Mouse (Mus musculus) myocyte (in vitro differentiated cells): Measurements from ENCODE around the gene Usb1. TPM values are rescaled to one million over a fixed set of nuclear protein-coding genes. Genes with fewer than 3 reads are reported as not detected.

Experiments
- H3K27me3 ChIP-seq: one replicate; pipeline ENCODE4 v1.6.1; 2011; ENCODE audit not compliant: control insufficient read depth, insufficient read depth, insufficient read length
- H3K36me3 ChIP-seq: one replicate; pipeline ENCODE4 v1.6.1; 2011; ENCODE audit not compliant: control insufficient read depth, insufficient read depth
- H3K4me2 ChIP-seq: one replicate; pipeline ENCODE4 v1.6.1; 2011; ENCODE audit warnings: low read depth, control low read depth
- H3K4me3 ChIP-seq: one replicate; pipeline ENCODE4 v1.5.1; 2011; ENCODE audit warnings: mild to moderate bottlenecking, control low read depth, moderate library complexity
- H3K79me2 ChIP-seq: one replicate; pipeline ENCODE4 v1.6.1; 2011; ENCODE audit not compliant: control insufficient read depth, insufficient read depth
- H3ac ChIP-seq: one replicate; pipeline ENCODE4 v1.6.1; 2011; ENCODE audit not compliant: control insufficient read depth, insufficient read length
- CEBPB ChIP-seq: IDR thresholded peaks from 2 replicates; pipeline ENCODE4 v1.6.1; 2011; ENCODE audit warnings: mild to moderate bottlenecking, moderate library complexity; ENCODE audit not compliant: poor library complexity, insufficient read depth, severe bottlenecking
- E2F4 ChIP-seq: IDR thresholded peaks from one replicate; pipeline ENCODE4 v1.6.1; 2011; ENCODE audit warnings: mild to moderate bottlenecking, control low read depth, moderate library complexity; ENCODE audit not compliant: insufficient read depth
- MAX ChIP-seq: IDR thresholded peaks from one replicate; pipeline ENCODE4 v1.6.1; 2011; ENCODE audit warnings: low read depth, mild to moderate bottlenecking, control low read depth
- MYOD1 ChIP-seq, 3 experiments: IDR thresholded peaks; one replicate each; pipeline ENCODE4 v1.6.1; 2011; ENCODE audit warnings: control low read depth in 2 of 3, low read depth in 2 of 3, mild to moderate bottlenecking in 2 of 3, moderate library complexity in 1 of 3; ENCODE audit not compliant: insufficient read length in 2 of 3, control insufficient read depth in 1 of 3
- MYOG ChIP-seq, 3 experiments: IDR thresholded peaks; one replicate each; pipeline ENCODE4 v1.6.1; 2011; ENCODE audit warnings: control low read depth in 2 of 3, low read depth in 2 of 3, mild to moderate bottlenecking in 2 of 3; ENCODE audit not compliant: insufficient read length in 2 of 3, control insufficient read depth in 1 of 3, insufficient read depth in 1 of 3
- POLR2A ChIP-seq: IDR thresholded peaks from one replicate; pipeline ENCODE4 v1.6.1; 2011; ENCODE audit warnings: low read depth, mild to moderate bottlenecking, control low read depth, moderate library complexity; ENCODE audit not compliant: insufficient read length
- POLR2AphosphoS2 ChIP-seq: IDR thresholded peaks from one replicate; pipeline ENCODE4 v1.6.1; 2011; ENCODE audit warnings: low read depth, control low read depth; ENCODE audit not compliant: insufficient read length
- REST ChIP-seq: IDR thresholded peaks from one replicate; pipeline ENCODE4 v1.6.1; 2011; ENCODE audit warnings: mild to moderate bottlenecking, control low read depth, moderate library complexity; ENCODE audit not compliant: insufficient read depth, insufficient read length
- SRF ChIP-seq: IDR thresholded peaks from one replicate; pipeline ENCODE4 v1.6.1; 2011; ENCODE audit warnings: low read depth; ENCODE audit not compliant: control insufficient read depth, insufficient read length
- TCF12 ChIP-seq: IDR thresholded peaks from one replicate; pipeline ENCODE4 v1.6.1; 2011; ENCODE audit warnings: mild to moderate bottlenecking, control low read depth; ENCODE audit not compliant: poor library complexity, insufficient read depth, severe bottlenecking
- TCF3 ChIP-seq: IDR thresholded peaks from one replicate; pipeline ENCODE4 v1.6.1; 2011; ENCODE audit warnings: low read depth, control low read depth; ENCODE audit not compliant: insufficient read length
- USF1 ChIP-seq: IDR thresholded peaks from one replicate; pipeline ENCODE4 v1.6.1; 2011; ENCODE audit warnings: low read depth, mild to moderate bottlenecking, control low read depth, moderate library complexity
- polyA plus RNA-seq: library from polyadenylated mRNA; unstranded; fragments of >200 nt; fragmentation: generic; extraction: Trizol; gene quantifications from one replicate; pipeline ENCODE4 v1.2.1, GENCODE M21; 2012; ENCODE audit warnings: missing spikeins

The Usb1 gene
- polyA plus RNA-seq, 1 experiment: 42.8 TPM

DNA sequence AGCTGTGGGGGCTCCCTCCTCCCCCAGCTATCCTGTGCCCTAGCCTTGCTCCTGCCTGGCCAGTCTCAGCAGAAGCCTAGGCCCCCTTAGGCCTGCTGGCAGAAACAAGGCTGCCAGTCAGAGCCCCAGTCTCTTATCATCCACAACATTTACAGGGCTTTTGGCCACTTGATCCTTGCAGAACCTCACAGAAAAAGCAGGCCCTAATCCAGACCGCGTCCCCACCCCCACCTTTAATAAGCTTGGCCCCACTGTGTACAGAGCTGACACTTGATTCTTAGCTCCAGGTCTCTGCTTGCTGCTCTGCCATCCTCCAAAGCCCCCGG lies 28.9 kb downstream of the Usb1 start:
- TF ChIP-seq POLR2A: no peak
- TF ChIP-seq MYOG (IDR thresholded peaks at IDR 0.05; ENCODE audit: control insufficient read depth in 1 of 3, insufficient read depth in 1 of 3, insufficient read length in 2 of 3, low read depth in 2 of 3): no peak
- TF ChIP-seq E2F4: no peak
- TF ChIP-seq TCF12: no peak
- no peak for TF ChIP-seq MAX
- TF ChIP-seq TCF3: no peak
- TF ChIP-seq POLR2AphosphoS2: no peak
- H3K4me3 ChIP-seq: no peak overlapping the region
- no peaks in the 10 kb centered on the region for H3K36me3 ChIP-seq
- no peak overlapping the region for H3ac ChIP-seq
- no peaks in the 10 kb centered on the region for H3K27me3 ChIP-seq
- no peak overlapping the region for H3K4me2 ChIP-seq
- peaks cover 10% of the 10 kb centered on the region for H3K79me2 ChIP-seq

DNA sequence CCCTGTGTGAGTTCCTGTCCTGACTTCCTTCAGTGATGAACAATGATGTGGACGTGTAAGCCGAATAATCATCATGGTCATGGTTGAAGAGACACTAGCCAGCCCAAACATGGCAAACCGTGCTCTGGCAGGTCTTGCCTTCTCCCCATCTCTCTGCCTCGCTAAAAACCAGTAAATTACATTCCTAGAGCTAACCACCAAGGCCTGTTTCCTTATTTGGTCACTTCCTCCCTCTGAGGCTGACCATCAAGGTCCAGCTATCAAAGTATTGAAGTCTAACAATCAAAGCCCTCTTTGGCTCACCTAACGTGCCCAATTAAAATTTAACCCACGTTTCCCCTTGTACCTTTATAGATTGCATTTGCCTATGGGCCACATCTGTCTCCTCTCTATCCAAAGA lies 30.2 kb downstream of the Usb1 start:
- H3K27me3 ChIP-seq: no peaks in the 10 kb centered on the region
- TF ChIP-seq E2F4 (no peak), SRF (peak; percentile 83)
- H3K79me2 ChIP-seq: peaks cover 10% of the 10 kb centered on the region
- H3K36me3 ChIP-seq: no peaks in the 10 kb centered on the region
- no peak overlapping the region for H3K4me3 ChIP-seq
- no peak overlapping the region for H3ac ChIP-seq
- H3K4me2 ChIP-seq: no peak overlapping the region

DNA sequence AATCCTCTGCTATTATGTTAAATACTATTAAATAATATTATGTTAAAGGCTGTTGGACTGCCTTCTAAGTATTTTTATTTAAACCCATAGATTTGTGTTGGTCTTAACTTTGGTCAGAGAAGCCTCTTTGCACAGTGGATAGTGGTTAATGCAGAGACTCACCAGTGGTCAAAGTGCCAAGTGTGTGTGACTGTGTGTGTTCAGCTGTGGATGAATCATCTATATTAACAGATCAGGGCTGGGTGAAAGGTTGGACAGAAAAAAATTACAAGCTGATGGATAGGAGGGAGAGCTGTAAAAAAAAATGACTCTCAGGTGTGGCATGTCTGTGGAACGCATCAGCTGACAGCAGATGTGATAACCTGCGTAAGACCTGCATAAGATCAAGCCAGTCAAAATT lies 31.8 kb downstream of the Usb1 start:
- Histone ChIP-seq H3K4me2 (no peak overlapping the region), H3ac (no peak overlapping the region), H3K79me2 (peaks cover 6% of the 10 kb centered on the region), H3K36me3 (no peaks in the 10 kb centered on the region), H3K27me3 (no peaks in the 10 kb centered on the region), H3K4me3 (no peak overlapping the region)
- TF ChIP-seq MYOD1 (IDR thresholded peaks at IDR 0.05; ENCODE audit: control insufficient read depth in 1 of 3, insufficient read length in 2 of 3, low read depth in 2 of 3): no peak
- no peak for TF ChIP-seq REST
- no peak for TF ChIP-seq SRF
- no peak for TF ChIP-seq E2F4
- no peak for TF ChIP-seq TCF12
- TF ChIP-seq POLR2A: no peak
- TF ChIP-seq MAX: no peak
- no peak for TF ChIP-seq TCF3
- TF ChIP-seq POLR2AphosphoS2: no peak
- no peak for TF ChIP-seq CEBPB
- TF ChIP-seq MYOG (IDR thresholded peaks at IDR 0.05; ENCODE audit: control insufficient read depth in 1 of 3, insufficient read depth in 1 of 3, insufficient read length in 2 of 3, low read depth in 2 of 3): no peak
- no peak for TF ChIP-seq USF1

DNA sequence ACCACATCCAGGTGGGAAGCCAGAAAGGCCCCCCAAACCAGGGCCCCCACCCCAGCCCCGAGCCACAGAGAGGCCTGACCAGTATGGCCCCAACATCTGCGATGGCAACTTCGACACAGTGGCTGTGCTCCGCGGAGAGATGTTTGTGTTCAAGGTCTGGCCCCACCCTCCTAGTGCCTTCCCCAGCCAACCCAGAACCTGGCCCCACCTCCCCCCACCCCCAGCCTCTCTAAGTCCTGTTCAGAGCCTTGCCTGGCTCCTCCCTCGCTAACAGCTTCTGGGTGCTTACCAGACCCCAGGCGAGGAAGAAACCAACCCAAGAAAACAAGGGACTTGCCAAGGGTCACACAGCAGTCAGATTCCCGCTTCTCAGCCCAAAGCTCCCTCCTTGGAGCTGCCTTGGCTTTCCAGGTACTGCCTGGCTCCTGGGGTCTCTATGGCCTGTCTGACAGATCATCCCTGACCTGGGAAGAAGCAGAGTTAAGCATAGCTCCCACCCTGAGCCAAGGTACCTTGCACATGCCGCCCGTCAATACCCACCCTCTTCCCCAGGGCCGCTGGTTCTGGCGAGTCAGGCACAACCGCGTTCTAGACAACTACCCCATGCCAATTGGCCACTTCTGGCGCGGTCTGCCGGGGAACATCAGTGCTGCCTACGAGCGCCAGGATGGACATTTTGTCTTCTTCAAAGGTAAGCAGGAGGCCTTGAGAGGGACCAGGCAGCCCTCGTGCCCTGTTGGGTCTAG lies 37.7 kb downstream of the Usb1 start:
- Histone ChIP-seq H3ac (no peak overlapping the region), H3K79me2 (no peaks in the 10 kb centered on the region), H3K36me3 (no peaks in the 10 kb centered on the region), H3K4me3 (no peak overlapping the region), H3K4me2 (no peak overlapping the region), H3K27me3 (no peaks in the 10 kb centered on the region)
- TF ChIP-seq SRF (no peak), MAX (no peak), E2F4 (no peak), TCF3 (no peak), CEBPB (no peak), MYOD1 (IDR thresholded peaks at IDR 0.05; ENCODE audit: control insufficient read depth in 1 of 3, insufficient read length in 2 of 3, low read depth in 2 of 3) (no peak), REST (no peak), TCF12 (no peak), MYOG (IDR thresholded peaks at IDR 0.05; ENCODE audit: control insufficient read depth in 1 of 3, insufficient read depth in 1 of 3, insufficient read length in 2 of 3, low read depth in 2 of 3) (no peak)

DNA sequence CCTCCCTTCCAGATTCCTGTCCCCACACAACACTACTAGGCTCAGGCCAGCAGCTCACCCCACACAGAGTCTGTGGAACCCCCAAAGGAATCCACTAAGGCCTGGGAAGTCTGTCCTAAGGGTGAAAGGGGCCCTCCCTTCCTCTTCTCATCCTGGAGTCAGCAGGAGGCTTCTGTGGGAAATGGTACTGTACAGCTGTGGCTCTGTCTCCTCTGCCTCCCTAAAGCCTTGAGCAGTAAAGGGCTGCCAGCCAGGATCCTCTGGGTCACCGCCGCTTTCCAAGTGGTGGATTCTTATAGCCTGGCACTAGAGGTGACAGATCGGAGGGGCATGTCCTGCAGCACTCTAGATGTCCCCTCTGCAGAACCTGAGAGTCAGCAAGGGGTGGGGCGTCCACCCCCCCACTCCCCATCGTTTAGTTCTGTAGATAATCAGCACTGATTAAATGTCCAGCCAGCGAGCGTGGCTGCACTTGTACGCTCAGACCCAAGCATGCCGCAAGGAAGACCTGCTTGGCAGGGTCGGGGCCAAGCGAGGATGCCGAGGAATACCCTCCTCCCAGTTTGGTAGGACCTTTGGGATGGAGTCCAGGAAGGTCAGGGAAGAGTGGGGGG lies 41.4 kb downstream of the Usb1 start:
- Histone ChIP-seq H3K36me3 (no peaks in the 10 kb centered on the region), H3K4me3 (no peak overlapping the region), H3ac (no peak overlapping the region), H3K27me3 (no peaks in the 10 kb centered on the region), H3K4me2 (no peak overlapping the region), H3K79me2 (no peaks in the 10 kb centered on the region)
- TF ChIP-seq TCF3 (no peak), USF1 (no peak), REST (no peak), MYOD1 (IDR thresholded peaks at IDR 0.05; ENCODE audit: control insufficient read depth in 1 of 3, insufficient read length in 2 of 3, low read depth in 2 of 3) (no peak), MYOG (IDR thresholded peaks at IDR 0.05; ENCODE audit: control insufficient read depth in 1 of 3, insufficient read depth in 1 of 3, insufficient read length in 2 of 3, low read depth in 2 of 3) (no peak), MAX (no peak), CEBPB (no peak), TCF12 (no peak), SRF (no peak), POLR2A (no peak), POLR2AphosphoS2 (no peak), E2F4 (no peak)
